Mouse (Mus musculus): ENCODE results near the gene Icam5. TPM values are rescaled to one million over a fixed set of nuclear protein-coding genes. Genes with fewer than 3 reads are reported as not detected.
A peak's percentile ranks its signal among the peaks of the same experiment; 100 is the strongest.

Icam5 gene
- 0.63 and 1.0 TPM in 2 replicates for polyA plus RNA-seq (2014; fragmentation: Nextera tagmentation; extraction: Ambion mirVana)

GRCm38 (mm10) chr9:21031896-21032351, at the start of gene Icam5:
TSS of gene Icam5 (plus strand) at chr9:21032073.
- peak; percentile 50; the same call in 1 of the 2 replicates for ATAC-seq
- DNase-seq (ENCODE audit: low spot score): peak; percentile 48
- peaks cover 8% of the 10 kb centered on the region for H3K4me1 ChIP-seq (ENCODE audit: control insufficient read depth, insufficient read depth, low read length)
- under 1% methylated on average over 35 of the region's 35 CpGs for WGBS
- H3K27me3 ChIP-seq (replicated peaks; ENCODE audit: control insufficient read depth, insufficient read depth, low read length): peaks cover 73% of the 10 kb centered on the region
- no peak within 1 kb of the TSS for H3K27ac ChIP-seq (ENCODE audit: low read depth, low read length)
- H3K9me3 ChIP-seq (replicated peaks; ENCODE audit: control insufficient read depth, low read length): no peaks in the 10 kb centered on the region
- H3K4me2 ChIP-seq (ENCODE audit: low read length): peak within 1 kb of the TSS; percentile 94
- H3K4me3 ChIP-seq (ENCODE audit: low read depth, low read length): peak within 1 kb of the TSS; percentile 42
- H3K36me3 ChIP-seq (ENCODE audit: control insufficient read depth, insufficient read depth, low read length): no peaks in the 10 kb centered on the region
- H3K9ac ChIP-seq (ENCODE audit: low read length): peak within 1 kb of the TSS; percentile 52

GRCm38 (mm10) chr9:20982171-20982570, 49.7 kb upstream of the Icam5 start:
- Histone ChIP-seq H3K4me1 (ENCODE audit: control insufficient read depth, insufficient read depth, low read length) (no peaks in the 10 kb centered on the region), H3K27ac (ENCODE audit: low read depth, low read length) (no peak overlapping the region), H3K27me3 (replicated peaks; ENCODE audit: control insufficient read depth, insufficient read depth, low read length) (no peaks in the 10 kb centered on the region), H3K36me3 (ENCODE audit: control insufficient read depth, insufficient read depth, low read length) (no peaks in the 10 kb centered on the region), H3K9ac (ENCODE audit: low read length) (no peak overlapping the region), H3K4me3 (ENCODE audit: low read depth, low read length) (no peak overlapping the region), H3K4me2 (ENCODE audit: low read length) (no peak overlapping the region), H3K9me3 (replicated peaks; ENCODE audit: control insufficient read depth, low read length) (no peaks in the 10 kb centered on the region)
- ATAC-seq (no peak), DNase-seq (ENCODE audit: low spot score) (no peak)
- 65% methylated on average over 3 of the region's 3 CpGs for WGBS

- H3K4me3 ChIP-seq (ENCODE audit: low read depth, low read length): no peak overlapping the region
- no peaks in the 10 kb centered on the region for H3K36me3 ChIP-seq (ENCODE audit: control insufficient read depth, insufficient read depth, low read length)
- no peaks in the 10 kb centered on the region for H3K9me3 ChIP-seq (replicated peaks; ENCODE audit: control insufficient read depth, low read length)
- DNase-seq (ENCODE audit: low spot score): no peak
- no peak overlapping the region for H3K27ac ChIP-seq (ENCODE audit: low read depth, low read length)
- WGBS: 78% methylated on average over 5 of the region's 5 CpGs
- no peak overlapping the region for H3K9ac ChIP-seq (ENCODE audit: low read length)
- no peaks in the 10 kb centered on the region for H3K27me3 ChIP-seq (replicated peaks; ENCODE audit: control insufficient read depth, insufficient read depth, low read length)
- H3K4me2 ChIP-seq (ENCODE audit: low read length): no peak overlapping the region
- no peaks in the 10 kb centered on the region for H3K4me1 ChIP-seq (ENCODE audit: control insufficient read depth, insufficient read depth, low read length)
- no peak for ATAC-seq
Observed at GRCm38 (mm10) chr9:20983169-20983568, 48.7 kb upstream of the Icam5 start.

- DNase-seq (ENCODE audit: low spot score) (no peak), ATAC-seq (no peak)
- no peaks in the 10 kb centered on the region for H3K36me3 ChIP-seq (ENCODE audit: control insufficient read depth, insufficient read depth, low read length)
- no peaks in the 10 kb centered on the region for H3K4me1 ChIP-seq (ENCODE audit: control insufficient read depth, insufficient read depth, low read length)
- WGBS: 65% methylated on average over 15 of the region's 15 CpGs
- H3K27ac ChIP-seq (ENCODE audit: low read depth, low read length): no peak overlapping the region
- H3K4me2 ChIP-seq (ENCODE audit: low read length): no peak overlapping the region
- no peak overlapping the region for H3K4me3 ChIP-seq (ENCODE audit: low read depth, low read length)
- no peak overlapping the region for H3K9ac ChIP-seq (ENCODE audit: low read length)
- no peaks in the 10 kb centered on the region for H3K27me3 ChIP-seq (replicated peaks; ENCODE audit: control insufficient read depth, insufficient read depth, low read length)
- H3K9me3 ChIP-seq (replicated peaks; ENCODE audit: control insufficient read depth, low read length): no peaks in the 10 kb centered on the region
Observed at GRCm38 (mm10) chr9:20986952-20987686, 44.8 kb upstream of the Icam5 start.

GRCm38 (mm10) chr9:20987953-20988352, 43.9 kb upstream of the Icam5 start:
- Histone ChIP-seq H3K9me3 (replicated peaks; ENCODE audit: control insufficient read depth, low read length) (no peaks in the 10 kb centered on the region), H3K27me3 (replicated peaks; ENCODE audit: control insufficient read depth, insufficient read depth, low read length) (no peaks in the 10 kb centered on the region), H3K9ac (ENCODE audit: low read length) (no peak overlapping the region), H3K36me3 (ENCODE audit: control insufficient read depth, insufficient read depth, low read length) (no peaks in the 10 kb centered on the region), H3K4me3 (ENCODE audit: low read depth, low read length) (no peak overlapping the region), H3K4me2 (ENCODE audit: low read length) (no peak overlapping the region), H3K27ac (ENCODE audit: low read depth, low read length) (no peak overlapping the region), H3K4me1 (ENCODE audit: control insufficient read depth, insufficient read depth, low read length) (no peaks in the 10 kb centered on the region)
- no peak for ATAC-seq
- no peak for DNase-seq (ENCODE audit: low spot score)
- WGBS: 14% methylated on average over 7 of the region's 7 CpGs

GRCm38 (mm10) chr9:20990861-20991260, 41.0 kb upstream of the Icam5 start:
- Histone ChIP-seq H3K4me3 (ENCODE audit: low read depth, low read length) (no peak overlapping the region), H3K9me3 (replicated peaks; ENCODE audit: control insufficient read depth, low read length) (no peaks in the 10 kb centered on the region), H3K27ac (ENCODE audit: low read depth, low read length) (no peak overlapping the region), H3K27me3 (replicated peaks; ENCODE audit: control insufficient read depth, insufficient read depth, low read length) (no peaks in the 10 kb centered on the region), H3K36me3 (ENCODE audit: control insufficient read depth, insufficient read depth, low read length) (no peaks in the 10 kb centered on the region), H3K9ac (ENCODE audit: low read length) (peak overlapping the region; percentile 0; the same call in 1 of the 2 replicates), H3K4me1 (ENCODE audit: control insufficient read depth, insufficient read depth, low read length) (no peaks in the 10 kb centered on the region), H3K4me2 (ENCODE audit: low read length) (no peak overlapping the region)
- 4% methylated on average over 10 of the region's 10 CpGs for WGBS
- DNase-seq (ENCODE audit: low spot score) (no peak), ATAC-seq (no peak)

- H3K27ac ChIP-seq (ENCODE audit: low read depth, low read length): no peak overlapping the region
- H3K4me3 ChIP-seq (ENCODE audit: low read depth, low read length): no peak overlapping the region
- 92% methylated on average over 4 of the region's 4 CpGs for WGBS
- H3K4me2 ChIP-seq (ENCODE audit: low read length): no peak overlapping the region
- no peaks in the 10 kb centered on the region for H3K36me3 ChIP-seq (ENCODE audit: control insufficient read depth, insufficient read depth, low read length)
- no peak overlapping the region for H3K9ac ChIP-seq (ENCODE audit: low read length)
- H3K4me1 ChIP-seq (ENCODE audit: control insufficient read depth, insufficient read depth, low read length): no peaks in the 10 kb centered on the region
- DNase-seq (ENCODE audit: low spot score): no peak
- no peaks in the 10 kb centered on the region for H3K9me3 ChIP-seq (replicated peaks; ENCODE audit: control insufficient read depth, low read length)
- no peaks in the 10 kb centered on the region for H3K27me3 ChIP-seq (replicated peaks; ENCODE audit: control insufficient read depth, insufficient read depth, low read length)
- ATAC-seq: no peak
Observed at GRCm38 (mm10) chr9:20991587-20991986, 40.3 kb upstream of the Icam5 start.

GRCm38 (mm10) chr9:20993165-20993898, 38.5 kb upstream of the Icam5 start:
- Histone ChIP-seq H3K4me3 (ENCODE audit: low read depth, low read length) (no peak overlapping the region), H3K27me3 (replicated peaks; ENCODE audit: control insufficient read depth, insufficient read depth, low read length) (no peaks in the 10 kb centered on the region), H3K36me3 (ENCODE audit: control insufficient read depth, insufficient read depth, low read length) (no peaks in the 10 kb centered on the region), H3K9me3 (replicated peaks; ENCODE audit: control insufficient read depth, low read length) (no peaks in the 10 kb centered on the region), H3K4me1 (ENCODE audit: control insufficient read depth, insufficient read depth, low read length) (no peaks in the 10 kb centered on the region), H3K27ac (ENCODE audit: low read depth, low read length) (no peak overlapping the region), H3K4me2 (ENCODE audit: low read length) (no peak overlapping the region), H3K9ac (ENCODE audit: low read length) (no peak overlapping the region)
- ATAC-seq (no peak), DNase-seq (ENCODE audit: low spot score) (no peak)
- 57% methylated on average over 5 of the region's 5 CpGs for WGBS

- H3K27ac ChIP-seq (ENCODE audit: low read depth, low read length): no peak overlapping the region
- no peak overlapping the region for H3K4me3 ChIP-seq (ENCODE audit: low read depth, low read length)
- ATAC-seq (no peak), DNase-seq (ENCODE audit: low spot score) (no peak)
- H3K9ac ChIP-seq (ENCODE audit: low read length): no peak overlapping the region
- H3K36me3 ChIP-seq (ENCODE audit: control insufficient read depth, insufficient read depth, low read length): no peaks in the 10 kb centered on the region
- no peaks in the 10 kb centered on the region for H3K9me3 ChIP-seq (replicated peaks; ENCODE audit: control insufficient read depth, low read length)
- H3K4me2 ChIP-seq (ENCODE audit: low read length): no peak overlapping the region
- H3K27me3 ChIP-seq (replicated peaks; ENCODE audit: control insufficient read depth, insufficient read depth, low read length): no peaks in the 10 kb centered on the region
- WGBS: 51% methylated on average over 3 of the region's 3 CpGs
- no peaks in the 10 kb centered on the region for H3K4me1 ChIP-seq (ENCODE audit: control insufficient read depth, insufficient read depth, low read length)
Observed at GRCm38 (mm10) chr9:20995069-20995468, 36.8 kb upstream of the Icam5 start.
